Mouse (Mus musculus) stomach, embryonic 16.5 days (tissue): ENCODE measurements around the gene Dcaf11. TPM values are rescaled to one million over a fixed set of nuclear protein-coding genes. Genes with fewer than 3 reads are reported as not detected.

Experiments
- ATAC-seq: fragments of 200-750 bp; cut with Nextera tagmentation; 2 replicates; pipeline ENCODE4 v1.8.0; 2017; ENCODE audit warnings: moderate number of reproducible peaks, moderate TSS enrichment; ENCODE audit not compliant: insufficient read depth, low FRiP score
- H3K27ac ChIP-seq: fragments of 300-500 bp; sonication (generic); 2 replicates; pipeline ENCODE4 v1.5.1; 2014; ENCODE audit warnings: low read length
- H3K27me3 ChIP-seq: fragments of 300-500 bp; sonication (generic); 2 replicates; pipeline ENCODE4 v1.6.1; 2014; ENCODE audit warnings: low read length, control low read depth, mixed read lengths; ENCODE audit not compliant: control insufficient read depth, insufficient read depth
- H3K36me3 ChIP-seq: fragments of 300-500 bp; sonication (generic); 2 replicates; pipeline ENCODE4 v1.6.1; 2014; ENCODE audit warnings: low read length; ENCODE audit not compliant: control insufficient read depth, insufficient read depth
- H3K4me1 ChIP-seq: fragments of 300-500 bp; sonication (generic); 2 replicates; pipeline ENCODE4 v1.6.1; 2014; ENCODE audit warnings: low read length, control low read depth, mixed read lengths; ENCODE audit not compliant: control insufficient read depth, insufficient read depth
- H3K4me2 ChIP-seq: fragments of 300-500 bp; sonication (generic); 2 replicates; pipeline ENCODE4 v1.6.1; 2014; ENCODE audit warnings: low read depth, low read length, mixed read lengths
- H3K4me3 ChIP-seq: fragments of 300-500 bp; sonication (generic); replicated peaks from 2 replicates; pipeline ENCODE4 v1.5.1; 2014; ENCODE audit warnings: mild to moderate bottlenecking, low read length
- H3K9ac ChIP-seq: fragments of 300-500 bp; sonication (generic); 2 replicates; pipeline ENCODE4 v1.6.1; 2014; ENCODE audit warnings: low read length
- H3K9me3 ChIP-seq: fragments of 300-500 bp; sonication (generic); replicated peaks from 2 replicates; pipeline ENCODE4 v1.6.1; 2016; ENCODE audit warnings: low read length, control low read depth; ENCODE audit not compliant: control insufficient read depth
- WGBS: fragments of 180-500 bp; shearing (Covaris S2); extraction: QIAGEN DNeasy Blood & Tissue Kit; methylation state at CpG from one replicate; pipeline ENCODE4 v1.1.7; 2014; 5-methylcytosine and 5-hydroxymethylcytosine counted together
- polyA plus RNA-seq: library from polyadenylated mRNA; unstranded; fragments of >200 nt; fragmentation: Nextera tagmentation; extraction: Ambion mirVana; gene quantifications from 2 replicates; pipeline ENCODE4 v1.2.1, GENCODE M21; 2015

Gene Dcaf11
- polyA plus RNA-seq, 1 experiment from 2014 or later = 77.6 TPM

- Histone ChIP-seq H3K36me3 (peaks cover 7% of the 10 kb centered on the region), H3K4me2 (peak overlapping the region; percentile 93), H3K27ac (peak overlapping the region; percentile 93), H3K4me3 (peak overlapping the region; percentile 98), H3K27me3 (no peaks in the 10 kb centered on the region), H3K9me3 (no peaks in the 10 kb centered on the region), H3K9ac (peak overlapping the region; percentile 96), H3K4me1 (peaks cover 13% of the 10 kb centered on the region)
- ATAC-seq = peak; percentile 38
- WGBS = 24% methylated on average over 6 of the region's 6 CpGs
Observed at GRCm38 (mm10) chr14:55578668-55579269, 19.0 kb downstream of the Dcaf11 start.

GRCm38 (mm10) chr14:55579511-55580496 lies 20.0 kb downstream of the Dcaf11 start:
- Histone ChIP-seq H3K4me2 (no peak overlapping the region), H3K9ac (no peak overlapping the region), H3K27me3 (no peaks in the 10 kb centered on the region), H3K4me1 (peaks cover 13% of the 10 kb centered on the region), H3K27ac (no peak overlapping the region), H3K9me3 (no peaks in the 10 kb centered on the region), H3K36me3 (peaks cover 7% of the 10 kb centered on the region), H3K4me3 (no peak overlapping the region)
- WGBS = 87% methylated on average over 23 of the region's 23 CpGs
- ATAC-seq = no peak

- H3K4me2 ChIP-seq = no peak overlapping the region
- no peak for ATAC-seq
- H3K36me3 ChIP-seq = peaks cover 7% of the 10 kb centered on the region
- no peak overlapping the region for H3K27ac ChIP-seq
- H3K9me3 ChIP-seq = no peaks in the 10 kb centered on the region
- no peak overlapping the region for H3K4me3 ChIP-seq
- H3K4me1 ChIP-seq = peaks cover 19% of the 10 kb centered on the region
- H3K9ac ChIP-seq = no peak overlapping the region
- H3K27me3 ChIP-seq = no peaks in the 10 kb centered on the region
- WGBS = 91% methylated on average over 16 of the region's 16 CpGs
Observed at GRCm38 (mm10) chr14:55580731-55581130, 20.9 kb downstream of the Dcaf11 start.

GRCm38 (mm10) chr14:55581981-55582681 lies 22.3 kb downstream of the Dcaf11 start:
- Histone ChIP-seq H3K27me3 (no peaks in the 10 kb centered on the region), H3K9me3 (no peaks in the 10 kb centered on the region), H3K4me2 (no peak overlapping the region), H3K27ac (no peak overlapping the region), H3K9ac (no peak overlapping the region), H3K4me1 (peaks cover 20% of the 10 kb centered on the region), H3K4me3 (no peak overlapping the region), H3K36me3 (peaks cover 7% of the 10 kb centered on the region)
- no peak for ATAC-seq
- 68% methylated on average over 9 of the region's 9 CpGs for WGBS

- Histone ChIP-seq H3K27ac (no peak overlapping the region), H3K9me3 (no peaks in the 10 kb centered on the region), H3K36me3 (peaks cover 11% of the 10 kb centered on the region), H3K4me1 (peaks cover 8% of the 10 kb centered on the region; the same call in 1 of the 2 replicates), H3K4me2 (peak overlapping the region; percentile 80), H3K4me3 (peak overlapping the region; percentile 63), H3K9ac (peak overlapping the region; percentile 75), H3K27me3 (no peaks in the 10 kb centered on the region)
- WGBS = 37% methylated on average over 5 of the region's 5 CpGs
- ATAC-seq = no peak
Observed at GRCm38 (mm10) chr14:55584303-55584701, 24.5 kb downstream of the Dcaf11 start.

- WGBS = 3% methylated on average over 43 of the region's 43 CpGs
- peak; percentile 89 for ATAC-seq
Observed at GRCm38 (mm10) chr14:55584702-55585565, 25.1 kb downstream of the Dcaf11 start, which contains the start of gene Emc9. TSS of gene Emc9 (minus strand) at chr14:55585302.

GRCm38 (mm10) chr14:55585566-55585960 lies 25.8 kb downstream of the Dcaf11 start:
- Histone ChIP-seq H3K36me3 (peaks cover 7% of the 10 kb centered on the region; the same call in 1 of the 2 replicates), H3K4me2 (peak overlapping the region; percentile 80), H3K27me3 (no peaks in the 10 kb centered on the region), H3K9ac (0 out of 2 replicates have a peak overlapping the region, but pooled peaks have one; percentile 18), H3K4me3 (peak overlapping the region; percentile 63), H3K9me3 (no peaks in the 10 kb centered on the region), H3K27ac (peak overlapping the region; percentile 67), H3K4me1 (peaks cover 15% of the 10 kb centered on the region)
- WGBS = 46% methylated on average over 6 of the region's 6 CpGs
- ATAC-seq = peak; percentile 51

More at GRCm38 (mm10) chr14:55584702-55585565, 25.1 kb downstream of the Dcaf11 start, which contains the start of gene Emc9:
- Histone ChIP-seq H3K4me2 (peak within 1 kb of the TSS; percentile 80), H3K9me3 (no peaks in the 10 kb centered on the region), H3K27ac (peak within 1 kb of the TSS; percentile 67), H3K36me3 (peaks cover 11% of the 10 kb centered on the region), H3K27me3 (no peaks in the 10 kb centered on the region), H3K4me1 (peaks cover 12% of the 10 kb centered on the region), H3K9ac (peak within 1 kb of the TSS; percentile 75), H3K4me3 (peak within 1 kb of the TSS; percentile 63)

GRCm38 (mm10) chr14:55586149-55586548 lies 26.3 kb downstream of the Dcaf11 start:
- H3K36me3 ChIP-seq = 0 out of 2 replicates have a peak, but pooled peaks cover 4% of the 10 kb centered on the region
- WGBS = 89% methylated on average over 2 of the region's 2 CpGs
- no peak overlapping the region for H3K4me3 ChIP-seq
- no peak overlapping the region for H3K9ac ChIP-seq
- peak overlapping the region; percentile 67; the same call in 1 of the 2 replicates for H3K27ac ChIP-seq
- H3K9me3 ChIP-seq = no peaks in the 10 kb centered on the region
- H3K4me1 ChIP-seq = peaks cover 15% of the 10 kb centered on the region
- no peak for ATAC-seq
- no peak overlapping the region for H3K4me2 ChIP-seq
- no peaks in the 10 kb centered on the region for H3K27me3 ChIP-seq
